Comparison of ENCODE assay signal across 16 mouse cellular contexts in the genomic region with DNA sequence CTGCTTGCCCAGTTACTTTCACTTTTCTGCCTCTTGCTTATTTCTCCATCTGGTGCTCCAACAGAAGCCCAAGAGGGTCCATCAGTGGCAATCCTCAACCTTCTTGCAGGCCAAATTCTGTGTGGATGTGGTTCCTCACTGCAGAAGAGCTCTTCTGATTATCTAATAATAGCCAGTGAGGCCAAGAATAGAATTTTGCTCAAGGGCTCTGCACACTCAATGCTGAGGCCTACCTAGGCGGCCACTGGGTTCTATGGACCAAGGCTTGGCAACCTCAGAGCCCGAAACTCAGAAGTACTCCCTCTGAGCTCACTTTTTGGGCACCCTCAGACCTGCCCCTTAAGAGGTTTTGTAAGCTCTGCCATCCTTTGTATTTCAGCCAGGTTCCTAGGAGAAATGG. TPM values are rescaled to one million over a fixed set of nuclear protein-coding genes. Genes with fewer than 3 reads are reported as not detected.
DNase-seq lines count a peak whose midpoint lies in the region; ATAC-seq lines count a peak whose summit lies in the region.
"Had no signal": no experiment of that assay in that cellular context is flagged by ENCODE, and none has a peak within 500 bp of the region (broad histone marks: within the 10 kb centered on the region; RNA-seq: fewer than 3 reads in every experiment).

No protein-coding gene starts in this region.

- H3K4me3 ChIP-seq in kidney, embryonic 14.5 days (ENCODE audit: low read length): peak overlapping the region; percentile 62
- H3K4me3 ChIP-seq: embryonic facial prominence, embryonic 13.5 days; forebrain, embryonic 13.5 days; liver, embryonic 15.5 days; midbrain, embryonic 13.5 days; stomach, embryonic 15.5 days had no signal

- peak overlapping the region; percentile 75; the same call in 1 of the 2 replicates for H3K27ac ChIP-seq in kidney, embryonic 14.5 days (ENCODE audit: low read depth, low read length)
- H3K27ac ChIP-seq: embryonic facial prominence, embryonic 13.5 days; forebrain, embryonic 13.5 days; liver, embryonic 15.5 days; midbrain, embryonic 13.5 days had no signal

- H3K9ac ChIP-seq in kidney, embryonic 14.5 days (ENCODE audit: low read depth, low read length): peak overlapping the region; percentile 89
- H3K9ac ChIP-seq: embryonic facial prominence, embryonic 13.5 days; forebrain, embryonic 13.5 days; liver, embryonic 15.5 days; midbrain, embryonic 13.5 days; stomach, embryonic 15.5 days had no signal

- peaks cover 9% of the 10 kb centered on the region for H3K27me3 ChIP-seq in kidney, embryonic 14.5 days (ENCODE audit: control insufficient read depth, insufficient read depth, low read length)

- 41% methylated on average over 2 of the region's 2 CpGs for WGBS in kidney, embryonic 14.5 days

- peak overlapping the region; percentile 85 for H3K4me2 ChIP-seq in kidney, embryonic 14.5 days (replicated peaks; ENCODE audit: low read depth, low read length)
- H3K4me2 ChIP-seq: forebrain, embryonic 13.5 days; midbrain, embryonic 13.5 days had no signal

- no peak for ATAC-seq in kidney, embryonic 14.5 days (ENCODE audit: low FRiP score, low TSS enrichment)
- ATAC-seq: forebrain, embryonic 13.5 days; midbrain, embryonic 13.5 days had no signal

- peak; percentile 61 for DNase-seq in adrenal gland, adult 2 months
- no peak for DNase-seq in adrenal gland, postnatal 36 days
- DNase-seq in kidney, postnatal 14 days: no peak
- peak; percentile 19 for DNase-seq in kidney, postnatal 10 days
- DNase-seq in skeletal muscle tissue, adult 2 months (ENCODE audit: low read depth, low spot score): peak; percentile 71
- DNase-seq in thymus, postnatal 14 days: no peak
- no peak for DNase-seq in urinary bladder, postnatal 14 days (ENCODE audit: low spot score)
- DNase-seq: cerebellum, postnatal 36 days; lung, postnatal 36 days; right cerebral cortex, postnatal 4 days had no signal

- H3K4me1 ChIP-seq in kidney, embryonic 14.5 days (ENCODE audit: control insufficient read depth, insufficient read depth, low read length): peaks cover 61% of the 10 kb centered on the region

- H3K36me3 ChIP-seq in kidney, embryonic 14.5 days (ENCODE audit: control insufficient read depth, insufficient read depth, low read length): no peaks in the 10 kb centered on the region
- H3K36me3 ChIP-seq: embryonic facial prominence, embryonic 13.5 days; liver, embryonic 15.5 days; midbrain, embryonic 13.5 days; stomach, embryonic 15.5 days had no signal

- H3K9me3 ChIP-seq in kidney, embryonic 14.5 days (ENCODE audit: control insufficient read depth, low read length): no peaks in the 10 kb centered on the region
- H3K9me3 ChIP-seq: embryonic facial prominence, embryonic 13.5 days; forebrain, embryonic 13.5 days; liver, embryonic 15.5 days; midbrain, embryonic 13.5 days; stomach, embryonic 15.5 days had no signal

RNA-seq across cellular contexts. Expression of a gene that starts 3.3 kb away (rescaled TPM):
- 10 to 100 TPM; 52.2 to 60.3 TPM for total RNA-seq in adrenal gland, adult 2 months (2021)
- 41.6 and 58.1 TPM in 2 replicates for polyA plus RNA-seq in adrenal gland, adult 2 months (2012; rRNA removed)
- total RNA-seq in adrenal gland, postnatal 36 days (2021): 10 to 100 TPM; 43.2 to 46.3 TPM
- polyA plus RNA-seq in kidney, embryonic 14.5 days (2014; fragmentation: Nextera tagmentation; extraction: Ambion mirVana): 12.3 and 16.1 TPM in 2 replicates
- polyA plus RNA-seq: embryonic facial prominence, embryonic 13.5 days; forebrain, embryonic 13.5 days; midbrain, embryonic 13.5 days had no signal

RNA-seq across cellular contexts. Expression of a gene that starts 11.0 kb away (rescaled TPM):
- total RNA-seq in adrenal gland, adult 2 months (2021): 10 to 100 TPM; 30.6 to 40.1 TPM
- polyA plus RNA-seq in adrenal gland, adult 2 months (2012; rRNA removed): 13.4 and 17.9 TPM in 2 replicates
- 10 to 100 TPM; 25.4 to 29.5 TPM for total RNA-seq in adrenal gland, postnatal 36 days (2021)
- 12.6 and 13.8 TPM in 2 replicates for polyA plus RNA-seq in kidney, embryonic 14.5 days (2014; fragmentation: Nextera tagmentation; extraction: Ambion mirVana)
- polyA plus RNA-seq: embryonic facial prominence, embryonic 13.5 days; forebrain, embryonic 13.5 days; midbrain, embryonic 13.5 days had no signal

RNA-seq across cellular contexts. Expression of a gene that starts 17.4 kb away (rescaled TPM):
- 10 to 100 TPM in 1 of 2 experiments, 1 to 10 TPM in 1; 5.1 to 12.4 TPM for total RNA-seq in adrenal gland, adult 2 months (2021)
- polyA plus RNA-seq in adrenal gland, adult 2 months (2012; rRNA removed): 8.8 and 9.6 TPM in 2 replicates
- 1 to 10 TPM; 5.9 to 6.6 TPM for total RNA-seq in adrenal gland, postnatal 36 days (2021)
- polyA plus RNA-seq in kidney, embryonic 14.5 days (2014; fragmentation: Nextera tagmentation; extraction: Ambion mirVana): 7.4 and 8.6 TPM in 2 replicates
- polyA plus RNA-seq: forebrain, embryonic 13.5 days had no signal

RNA-seq across cellular contexts. Expression of a gene that starts 25.1 kb away (rescaled TPM):
- total RNA-seq in adrenal gland, adult 2 months (2021): 1 to 10 TPM in 1 of 2 experiments, under 1 TPM in 1; 0.49 to 1.8 TPM
- 3.7 and 6.7 TPM in 2 replicates for polyA plus RNA-seq in adrenal gland, adult 2 months (2012; rRNA removed)
- under 1 TPM; 0.72 to 0.96 TPM for total RNA-seq in adrenal gland, postnatal 36 days (2021)
- 10.3 and 10.7 TPM in 2 replicates for polyA plus RNA-seq in kidney, embryonic 14.5 days (2014; fragmentation: Nextera tagmentation; extraction: Ambion mirVana)
- polyA plus RNA-seq: embryonic facial prominence, embryonic 13.5 days; forebrain, embryonic 13.5 days; liver, embryonic 15.5 days; midbrain, embryonic 13.5 days had no signal

RNA-seq across cellular contexts. Expression of a gene that starts 34.1 kb away (rescaled TPM):
- total RNA-seq in adrenal gland, adult 2 months (2021): 10 to 100 TPM in 1 of 2 experiments, 1 to 10 TPM in 1; 6.7 to 10.3 TPM
- 7.0 and 7.5 TPM in 2 replicates for polyA plus RNA-seq in adrenal gland, adult 2 months (2012; rRNA removed)
- 1 to 10 TPM; 5.7 to 6.2 TPM for total RNA-seq in adrenal gland, postnatal 36 days (2021)
- polyA plus RNA-seq in kidney, embryonic 14.5 days (2014; fragmentation: Nextera tagmentation; extraction: Ambion mirVana): 5.1 and 5.8 TPM in 2 replicates
- polyA plus RNA-seq: forebrain, embryonic 13.5 days had no signal

Comparison
In these comparisons a context has a peak if more than half of its experiments do, and no peak if none do; other contexts are left out.
1. DNase-seq: peak in adrenal gland, adult 2 months (single experiment), kidney, postnatal 10 days (single experiment) and skeletal muscle tissue, adult 2 months (single experiment); none in adrenal gland, postnatal 36 days (0 of 2), kidney, postnatal 14 days (single experiment), thymus, postnatal 14 days (single experiment) and urinary bladder, postnatal 14 days (single experiment).